Mouse (Mus musculus) heart, embryonic 16.5 days (tissue): ENCODE data around the gene Dtx1. TPM values are rescaled to one million over a fixed set of nuclear protein-coding genes. Genes with fewer than 3 reads are reported as not detected.

Experiments
- ATAC-seq: fragments of 200-750 bp; cut with Nextera tagmentation; replicated peaks from 2 replicates; pipeline ENCODE4 v1.8.0; 2017; ENCODE audit warnings: moderate number of reproducible peaks; ENCODE audit not compliant: insufficient read depth, low FRiP score; ENCODE audit errors: extremely low read depth
- H3K27ac ChIP-seq: fragments of 300-500 bp; sonication (generic); 2 replicates; pipeline ENCODE4 v1.5.1; 2014; ENCODE audit warnings: mild to moderate bottlenecking, low read length, control low read depth, moderate library complexity
- H3K27me3 ChIP-seq: fragments of 300-500 bp; sonication (generic); 2 replicates; pipeline ENCODE4 v1.6.1; 2014; ENCODE audit warnings: low read length, mixed read lengths; ENCODE audit not compliant: control insufficient read depth, insufficient read depth
- H3K36me3 ChIP-seq: fragments of 300-500 bp; sonication (generic); 2 replicates; pipeline ENCODE4 v1.6.1; 2014; ENCODE audit not compliant: control insufficient read depth, insufficient read depth
- H3K4me1 ChIP-seq: fragments of 300-500 bp; sonication (generic); 2 replicates; pipeline ENCODE4 v1.6.1; 2014; ENCODE audit warnings: low read length, mixed read lengths; ENCODE audit not compliant: control insufficient read depth, insufficient read depth
- H3K4me2 ChIP-seq: fragments of 300-500 bp; sonication (generic); 2 replicates; pipeline ENCODE4 v1.6.1; 2014; ENCODE audit warnings: low read depth, mild to moderate bottlenecking, control low read depth, low read length
- H3K4me3 ChIP-seq: fragments of 300-500 bp; sonication (generic); 2 replicates; pipeline ENCODE4 v1.5.1; 2014; ENCODE audit warnings: mild to moderate bottlenecking, control low read depth, low read length
- H3K9ac ChIP-seq: fragments of 300-500 bp; sonication (generic); 2 replicates; pipeline ENCODE4 v1.6.1; 2014; ENCODE audit warnings: low read length, control low read depth
- H3K9me3 ChIP-seq: fragments of 300-500 bp; sonication (generic); replicated peaks from 2 replicates; pipeline ENCODE4 v1.6.1; 2016; ENCODE audit warnings: low read length; ENCODE audit not compliant: control insufficient read depth
- WGBS: fragments of 180-500 bp; shearing (Covaris S2); extraction: QIAGEN DNeasy Blood & Tissue Kit; methylation state at CpG from one replicate; pipeline ENCODE4 v1.1.7; 2014; 5-methylcytosine and 5-hydroxymethylcytosine counted together
- polyA plus RNA-seq: library from polyadenylated mRNA; unstranded; fragments of >200 nt; fragmentation: Nextera tagmentation; extraction: Ambion mirVana; gene quantifications from 2 replicates; pipeline ENCODE4 v1.2.1, GENCODE M21; 2015

Dtx1 gene
- polyA plus RNA-seq, 1 experiment from 2014 or later = 11.2 TPM

DNA sequence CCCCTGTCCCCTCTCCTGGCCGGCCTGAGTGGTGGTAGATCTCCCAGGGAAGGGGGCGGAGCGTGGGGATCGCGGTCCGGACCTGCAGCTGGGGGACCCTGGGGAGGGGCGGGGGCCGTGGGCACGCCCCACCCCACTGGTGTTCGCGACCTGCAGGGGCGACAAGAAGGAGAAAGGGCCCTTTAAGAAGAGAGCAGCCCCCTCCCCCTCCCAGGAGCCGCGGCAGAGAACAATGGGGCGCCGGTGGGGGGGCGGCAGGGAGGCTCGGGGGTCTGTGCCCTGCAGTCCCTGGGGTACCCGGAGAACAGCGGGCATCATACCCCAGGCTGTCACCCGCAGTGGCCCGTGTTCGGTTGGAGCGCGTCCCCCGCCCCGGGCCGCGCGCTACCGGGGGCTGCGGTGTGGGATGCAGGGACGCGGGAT, 890 bp downstream of the Dtx1 start:
- Histone ChIP-seq H3K36me3 (no peaks in the 10 kb centered on the region), H3K9ac (peak overlapping the region; percentile 57), H3K27ac (no peak overlapping the region), H3K4me3 (peak overlapping the region; percentile 52), H3K4me1 (peaks cover 11% of the 10 kb centered on the region), H3K9me3 (no peaks in the 10 kb centered on the region), H3K4me2 (peak overlapping the region; percentile 66), H3K27me3 (peaks cover 82% of the 10 kb centered on the region)
- 2% methylated on average over 31 of the region's 34 CpGs for WGBS
- ATAC-seq = no peak; the same call in 1 of the 2 replicates

DNA sequence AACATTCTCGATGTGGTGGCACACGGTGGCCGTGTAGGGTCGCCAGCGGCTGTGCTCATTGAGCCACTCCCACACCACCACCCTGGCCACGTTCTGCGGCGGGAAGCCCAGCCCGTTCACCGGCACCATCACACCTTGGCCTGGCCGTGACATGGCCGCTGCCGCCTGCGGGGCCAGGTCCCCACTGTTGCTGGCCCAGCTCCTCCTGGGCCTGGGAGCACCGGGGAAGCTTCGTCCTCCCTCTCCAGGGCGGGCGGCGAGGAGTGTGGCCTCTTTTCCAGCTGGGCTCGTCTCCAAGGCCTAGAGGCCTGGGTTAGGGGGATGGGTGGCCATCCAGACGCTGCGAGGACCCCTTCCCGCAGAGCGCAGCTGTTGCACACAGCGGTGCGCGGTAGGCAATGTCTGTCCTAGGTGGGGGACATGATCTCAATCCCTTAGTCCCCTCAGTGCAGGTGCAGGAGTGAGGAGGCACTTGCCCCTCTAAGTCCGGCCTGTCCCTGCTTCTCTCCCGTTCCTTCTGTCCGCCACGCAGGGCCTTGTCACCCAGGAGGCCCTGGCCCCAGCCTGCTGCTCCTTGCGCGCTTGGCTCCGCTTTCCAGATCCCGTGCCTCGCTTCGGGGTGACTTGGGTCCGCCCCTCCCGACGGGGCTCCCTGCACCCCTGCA, 1.4 kb downstream of the Dtx1 start:
- Histone ChIP-seq H3K36me3 (no peaks in the 10 kb centered on the region), H3K27ac (no peak overlapping the region), H3K4me1 (peaks cover 11% of the 10 kb centered on the region), H3K4me2 (peak overlapping the region; percentile 66), H3K9me3 (no peaks in the 10 kb centered on the region), H3K4me3 (peak overlapping the region; percentile 52), H3K9ac (peak overlapping the region; percentile 57), H3K27me3 (peaks cover 83% of the 10 kb centered on the region)
- no peak for ATAC-seq
- 2% methylated on average over 40 of the region's 40 CpGs for WGBS

- H3K4me3 ChIP-seq = no peak overlapping the region
- 46% methylated on average over 13 of the region's 13 CpGs for WGBS
These were observed 4.8 kb downstream of the Dtx1 start for GRCm38 (mm10) chr5:120706976-120707375.

DNA sequence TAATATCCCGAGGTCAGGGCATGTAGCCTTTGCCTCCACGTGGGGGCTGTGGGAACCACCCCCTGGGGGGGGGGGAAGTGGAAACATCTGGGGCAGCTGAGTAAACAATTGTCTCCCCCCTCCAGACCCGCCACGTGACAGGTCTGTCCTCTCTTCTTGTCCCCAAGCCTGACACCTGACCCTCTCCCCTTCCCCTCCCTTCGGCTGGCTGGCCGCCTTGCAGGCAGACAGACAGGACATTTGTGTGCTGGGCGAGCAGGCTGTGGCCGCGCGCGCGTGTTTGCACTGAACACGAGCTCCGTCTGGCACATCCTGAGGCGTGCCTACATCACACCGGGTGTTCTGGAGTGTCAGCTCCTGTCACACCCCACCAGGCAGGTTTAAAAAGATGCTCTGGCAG, 5.2 kb downstream of the Dtx1 start:
- peaks cover 59% of the 10 kb centered on the region for H3K27me3 ChIP-seq
- peaks cover 11% of the 10 kb centered on the region for H3K4me1 ChIP-seq
- H3K9ac ChIP-seq = no peak overlapping the region
- 11% methylated on average over 16 of the region's 16 CpGs for WGBS
- no peak overlapping the region for H3K27ac ChIP-seq
- no peak overlapping the region for H3K4me3 ChIP-seq
- no peaks in the 10 kb centered on the region for H3K9me3 ChIP-seq
- no peaks in the 10 kb centered on the region for H3K36me3 ChIP-seq
- ATAC-seq = no peak
- H3K4me2 ChIP-seq = no peak overlapping the region

More at GRCm38 (mm10) chr5:120706976-120707375, 4.8 kb downstream of the Dtx1 start:
- Histone ChIP-seq H3K27me3 (peaks cover 63% of the 10 kb centered on the region), H3K4me2 (no peak overlapping the region), H3K9ac (no peak overlapping the region), H3K36me3 (no peaks in the 10 kb centered on the region), H3K27ac (no peak overlapping the region), H3K9me3 (no peaks in the 10 kb centered on the region), H3K4me1 (peaks cover 11% of the 10 kb centered on the region)
- no peak for ATAC-seq

GRCm38 (mm10) chr5:120704421-120704820, 7.3 kb downstream of the Dtx1 start:
- ATAC-seq = no peak
- Histone ChIP-seq H3K4me2 (no peak overlapping the region), H3K4me3 (no peak overlapping the region), H3K36me3 (no peaks in the 10 kb centered on the region), H3K9ac (no peak overlapping the region), H3K4me1 (peaks cover 3% of the 10 kb centered on the region; the same call in 1 of the 2 replicates), H3K9me3 (no peaks in the 10 kb centered on the region), H3K27ac (no peak overlapping the region), H3K27me3 (peaks cover 56% of the 10 kb centered on the region)
- 46% methylated on average over 6 of the region's 6 CpGs for WGBS

GRCm38 (mm10) chr5:120703660-120704059, 8.1 kb downstream of the Dtx1 start:
- no peak overlapping the region for H3K4me3 ChIP-seq
- no peak for ATAC-seq
- H3K9ac ChIP-seq = no peak overlapping the region
- H3K4me2 ChIP-seq = no peak overlapping the region
- H3K4me1 ChIP-seq = peaks cover 3% of the 10 kb centered on the region; the same call in 1 of the 2 replicates
- H3K27me3 ChIP-seq = peaks cover 55% of the 10 kb centered on the region
- no peaks in the 10 kb centered on the region for H3K36me3 ChIP-seq
- H3K9me3 ChIP-seq = no peaks in the 10 kb centered on the region
- H3K27ac ChIP-seq = no peak overlapping the region
- WGBS = 75% methylated on average over 3 of the region's 3 CpGs

- Histone ChIP-seq H3K27me3 (peaks cover 53% of the 10 kb centered on the region), H3K4me2 (no peak overlapping the region), H3K9ac (no peak overlapping the region), H3K9me3 (no peaks in the 10 kb centered on the region), H3K27ac (no peak overlapping the region), H3K4me1 (peaks cover 3% of the 10 kb centered on the region; the same call in 1 of the 2 replicates), H3K4me3 (no peak overlapping the region), H3K36me3 (no peaks in the 10 kb centered on the region)
- no peak for ATAC-seq
- 87% methylated on average over 2 of the region's 2 CpGs for WGBS
These were observed 8.8 kb downstream of the Dtx1 start for GRCm38 (mm10) chr5:120702969-120703368.

DNA sequence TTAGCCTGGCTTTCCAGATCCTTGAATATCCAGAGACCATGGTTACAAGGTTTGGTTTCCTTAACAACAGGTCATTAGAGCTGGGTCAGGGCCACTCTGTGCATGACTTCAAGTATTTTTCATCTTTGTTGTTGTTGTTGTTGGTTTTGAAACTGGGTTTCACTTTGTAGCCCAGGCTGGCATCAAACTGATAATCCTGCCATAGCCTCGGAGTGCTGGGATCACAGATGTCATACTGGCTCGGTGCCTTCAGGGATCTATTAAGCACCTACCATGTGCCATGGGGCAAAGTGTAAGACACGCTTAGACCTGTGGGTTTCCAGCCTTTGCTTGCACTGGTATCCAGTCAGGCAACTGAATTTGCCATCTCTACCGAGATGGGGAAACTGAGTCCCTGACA, 9.3 kb downstream of the Dtx1 start:
- no peaks in the 10 kb centered on the region for H3K36me3 ChIP-seq
- H3K9me3 ChIP-seq = no peaks in the 10 kb centered on the region
- no peak overlapping the region for H3K27ac ChIP-seq
- no peak overlapping the region for H3K4me3 ChIP-seq
- peaks cover 52% of the 10 kb centered on the region for H3K27me3 ChIP-seq
- 76% methylated on average over 4 of the region's 4 CpGs for WGBS
- H3K4me1 ChIP-seq = peaks cover 3% of the 10 kb centered on the region; the same call in 1 of the 2 replicates
- H3K4me2 ChIP-seq = no peak overlapping the region
- H3K9ac ChIP-seq = no peak overlapping the region
- no peak for ATAC-seq

DNA sequence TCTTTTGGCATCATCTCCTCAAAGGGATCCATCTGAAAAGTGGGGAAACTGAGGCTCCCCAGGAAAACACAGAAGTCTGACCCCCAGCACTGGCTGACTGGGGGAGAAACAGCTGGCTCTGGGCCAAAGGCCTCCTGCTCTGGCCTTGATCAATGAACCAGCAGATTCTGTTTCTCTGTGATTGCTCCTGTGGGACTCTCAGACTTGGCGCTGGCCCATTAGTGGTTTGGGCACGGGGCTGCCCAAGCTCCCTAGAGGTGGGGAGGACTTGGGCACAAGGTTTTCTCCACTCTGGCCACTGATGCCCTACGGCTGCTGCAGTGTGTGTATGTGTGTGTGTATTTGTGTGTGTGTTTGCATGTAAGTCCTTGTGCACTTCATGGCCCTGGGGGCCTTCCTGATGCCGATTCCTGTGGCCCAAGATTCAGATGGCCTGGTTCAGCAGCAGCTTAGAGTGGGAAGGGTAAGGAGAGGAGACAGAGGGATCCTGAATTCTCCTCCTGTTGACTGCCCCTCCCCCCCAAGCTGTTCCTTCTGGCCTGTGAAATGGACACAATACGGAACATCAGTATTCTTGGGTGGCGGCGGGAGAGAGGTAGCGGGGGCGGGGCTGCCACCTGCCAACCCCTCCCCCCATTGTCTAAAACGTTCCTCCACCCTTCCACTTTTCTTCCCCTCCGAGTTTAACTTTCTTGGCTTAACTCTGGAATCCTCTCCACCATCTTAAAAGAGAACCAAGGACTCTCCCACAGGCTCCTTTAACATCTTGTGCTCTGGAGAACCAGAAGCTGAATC, 10.5 kb downstream of the Dtx1 start:
- Histone ChIP-seq H3K36me3 (no peaks in the 10 kb centered on the region), H3K4me1 (no peaks in the 10 kb centered on the region), H3K27ac (no peak overlapping the region), H3K27me3 (peaks cover 54% of the 10 kb centered on the region), H3K9ac (no peak overlapping the region), H3K4me2 (no peak overlapping the region), H3K4me3 (no peak overlapping the region), H3K9me3 (no peaks in the 10 kb centered on the region)
- ATAC-seq = no peak
- WGBS = 66% methylated on average over 11 of the region's 11 CpGs
